Mouse (Mus musculus) G1E (cell line): Measurements from ENCODE around the gene Tctex1d2. TPM values are rescaled to one million over a fixed set of nuclear protein-coding genes. Genes with fewer than 3 reads are reported as not detected.
A peak's percentile ranks its signal among the peaks of the same experiment; 100 is the strongest.

ENCODE experiments used
- ATAC-seq: 2 replicates; pipeline ENCODE4 v1.8.0; 2016; ENCODE audit warnings: mild to moderate bottlenecking; ENCODE audit not compliant: insufficient number of reproducible peaks, poor library complexity, low FRiP score, severe bottlenecking; ENCODE audit errors: extremely low read depth
- DNase-seq: peaks from one replicate; pipeline ENCODE4 v3.0.0; 2012; ENCODE audit warnings: low spot score
- H3K27me3 ChIP-seq: 2 replicates; pipeline ENCODE4 v1.6.1; 2012; ENCODE audit warnings: mild to moderate bottlenecking, low read length, inconsistent platforms; ENCODE audit not compliant: insufficient read depth
- H3K36me3 ChIP-seq: replicated peaks from 2 replicates; pipeline ENCODE3; 2012; ENCODE audit warnings: mild to moderate bottlenecking, inconsistent platforms
- H3K4me1 ChIP-seq: 2 replicates; pipeline ENCODE4 v1.6.1; 2012; ENCODE audit warnings: low read depth, low read length, inconsistent platforms, mixed read lengths; ENCODE audit not compliant: insufficient read depth
- H3K4me3 ChIP-seq: 2 replicates; pipeline ENCODE4 v1.5.1; 2012; ENCODE audit warnings: low read depth, mild to moderate bottlenecking, inconsistent platforms, low read length, moderate library complexity, mixed read lengths
- H3K9me3 ChIP-seq: replicated peaks from 2 replicates; pipeline ENCODE4 v1.6.1; 2012; ENCODE audit warnings: inconsistent platforms
- CTCF ChIP-seq: IDR thresholded peaks from 2 replicates; pipeline ENCODE4 v1.5.1; 2012; ENCODE audit warnings: low read depth, low read length, inconsistent platforms, mixed read lengths
- GATA1 ChIP-seq: IDR thresholded peaks from 2 replicates; pipeline ENCODE4 v1.6.1; 2012; ENCODE audit warnings: borderline replicate concordance, low read length, inconsistent platforms, mixed read lengths
- GATA2 ChIP-seq: IDR thresholded peaks from 2 replicates; pipeline ENCODE4 v1.6.1; 2012; ENCODE audit warnings: low read depth, low read length, inconsistent platforms, borderline replicate concordance
- POLR2AphosphoS5 ChIP-seq: IDR thresholded peaks from 2 replicates; pipeline ENCODE4 v1.6.1; 2012; ENCODE audit warnings: low read depth, low read length, inconsistent platforms; ENCODE audit not compliant: insufficient replicate concordance
- TAL1 ChIP-seq: conservative IDR thresholded peaks from 2 replicates; pipeline ENCODE4 v1.6.1; 2012; ENCODE audit warnings: low read depth, low read length, inconsistent platforms, mixed read lengths
- polyA plus RNA-seq: library from polyadenylated mRNA; stranded (reverse); fragments of >175 nt; gene quantifications from 2 replicates; pipeline ENCODE4 v1.2.3, GENCODE M21; 2012
- total RNA-seq, 2 experiments: library from RNA; stranded (forward) in 1 of 2; stranded (reverse) in 1 of 2; fragments of 200-1000 nt in 1 of 2; fragments of >200 nt in 1 of 2; fragmentation: Nextera tagmentation in 1 of 2; gene quantifications; 2 replicates each; pipeline ENCODE4 v1.2.3; 2014 to 2017

The Tctex1d2 gene
- total and polyA plus RNA-seq, 3 experiments, result 0.39 to 35.2 (median 10.8) TPM

GRCm38 (mm10) chr16:32389049-32389448 is 30.5 kb upstream of the Tctex1d2 start:
- TF ChIP-seq CTCF (no peak), GATA1 (no peak), GATA2 (no peak), POLR2AphosphoS5 (no peak), TAL1 (no peak)
- H3K9me3 ChIP-seq, result no peaks in the 10 kb centered on the region
- ATAC-seq (peak; percentile 51), DNase-seq (no peak)
- no peaks in the 10 kb centered on the region for H3K27me3 ChIP-seq
- H3K4me3 ChIP-seq, result no peak overlapping the region; the same call in 1 of the 2 replicates
- peaks cover 56% of the 10 kb centered on the region for H3K4me1 ChIP-seq
- peaks cover 37% of the 10 kb centered on the region for H3K36me3 ChIP-seq

GRCm38 (mm10) chr16:32389841-32390240 is 29.7 kb upstream of the Tctex1d2 start:
- TF ChIP-seq POLR2AphosphoS5 (no peak), CTCF (no peak), GATA2 (no peak), GATA1 (no peak), TAL1 (no peak)
- ATAC-seq, result no peak
- no peaks in the 10 kb centered on the region for H3K27me3 ChIP-seq
- peaks cover 35% of the 10 kb centered on the region for H3K36me3 ChIP-seq
- no peaks in the 10 kb centered on the region for H3K9me3 ChIP-seq
- H3K4me3 ChIP-seq, result no peak overlapping the region
- H3K4me1 ChIP-seq, result peaks cover 49% of the 10 kb centered on the region
- DNase-seq, result no peak

- Histone ChIP-seq H3K27me3 (no peaks in the 10 kb centered on the region), H3K9me3 (no peaks in the 10 kb centered on the region), H3K4me3 (no peak overlapping the region), H3K36me3 (peaks cover 29% of the 10 kb centered on the region), H3K4me1 (peaks cover 49% of the 10 kb centered on the region)
- no peak for ATAC-seq
- DNase-seq, result no peak
- no peak for TF ChIP-seq GATA2
- no peak for TF ChIP-seq CTCF
- no peak for TF ChIP-seq POLR2AphosphoS5
- TF ChIP-seq TAL1, result no peak
- TF ChIP-seq GATA1, result no peak
Observed at GRCm38 (mm10) chr16:32390882-32391281, 28.6 kb upstream of the Tctex1d2 start.

GRCm38 (mm10) chr16:32395679-32396540 is 23.6 kb upstream of the Tctex1d2 start:
- Histone ChIP-seq H3K4me1 (peaks cover 30% of the 10 kb centered on the region), H3K9me3 (no peaks in the 10 kb centered on the region), H3K36me3 (peaks cover 16% of the 10 kb centered on the region), H3K27me3 (no peaks in the 10 kb centered on the region), H3K4me3 (no peak overlapping the region)
- DNase-seq, result no peak
- ATAC-seq, result no peak
- no peak for TF ChIP-seq TAL1
- no peak for TF ChIP-seq POLR2AphosphoS5
- no peak for TF ChIP-seq GATA1

- Histone ChIP-seq H3K36me3 (peaks cover 11% of the 10 kb centered on the region), H3K27me3 (no peaks in the 10 kb centered on the region), H3K9me3 (no peaks in the 10 kb centered on the region), H3K4me1 (peaks cover 32% of the 10 kb centered on the region), H3K4me3 (no peak overlapping the region)
- ATAC-seq, result no peak
- TF ChIP-seq CTCF (no peak), POLR2AphosphoS5 (no peak), GATA1 (no peak), TAL1 (no peak), GATA2 (no peak)
- DNase-seq, result no peak
Observed at GRCm38 (mm10) chr16:32396541-32396835, 23.0 kb upstream of the Tctex1d2 start.

GRCm38 (mm10) chr16:32398206-32398605 is 21.3 kb upstream of the Tctex1d2 start:
- H3K4me1 ChIP-seq, result peaks cover 35% of the 10 kb centered on the region
- no peaks in the 10 kb centered on the region for H3K9me3 ChIP-seq
- H3K27me3 ChIP-seq, result no peaks in the 10 kb centered on the region
- H3K4me3 ChIP-seq, result no peak overlapping the region
- no peak for DNase-seq
- ATAC-seq, result no peak
- peaks cover 4% of the 10 kb centered on the region for H3K36me3 ChIP-seq
- TF ChIP-seq CTCF (no peak), POLR2AphosphoS5 (no peak), GATA2 (no peak), TAL1 (no peak), GATA1 (no peak)

- Histone ChIP-seq H3K4me3 (no peak within 1 kb of the TSS), H3K27me3 (no peaks in the 10 kb centered on the region), H3K9me3 (no peaks in the 10 kb centered on the region), H3K4me1 (peaks cover 30% of the 10 kb centered on the region), H3K36me3 (no peaks in the 10 kb centered on the region)
- ATAC-seq, result no peak
- no peak for DNase-seq
- TF ChIP-seq CTCF, result no peak
- no peak for TF ChIP-seq TAL1
- TF ChIP-seq POLR2AphosphoS5, result no peak
- TF ChIP-seq GATA1, result no peak
- TF ChIP-seq GATA2, result no peak
Observed at GRCm38 (mm10) chr16:32400267-32400666, 19.2 kb upstream of the Tctex1d2 start, which contains the start of gene Tm4sf19. Gene Tm4sf19 (plus strand): TSS chr16:32400506.
